Mouse (Mus musculus) spleen, postnatal 14 days (tissue): Measurements from ENCODE around the gene Reps2.

Experiments
- DNase-seq, 2 experiments: peaks; one replicate each; pipeline ENCODE4 v3.0.0; 2021 to 2022; ENCODE audit warnings: low spot score in 2 of 2

Reps2 gene

DNA sequence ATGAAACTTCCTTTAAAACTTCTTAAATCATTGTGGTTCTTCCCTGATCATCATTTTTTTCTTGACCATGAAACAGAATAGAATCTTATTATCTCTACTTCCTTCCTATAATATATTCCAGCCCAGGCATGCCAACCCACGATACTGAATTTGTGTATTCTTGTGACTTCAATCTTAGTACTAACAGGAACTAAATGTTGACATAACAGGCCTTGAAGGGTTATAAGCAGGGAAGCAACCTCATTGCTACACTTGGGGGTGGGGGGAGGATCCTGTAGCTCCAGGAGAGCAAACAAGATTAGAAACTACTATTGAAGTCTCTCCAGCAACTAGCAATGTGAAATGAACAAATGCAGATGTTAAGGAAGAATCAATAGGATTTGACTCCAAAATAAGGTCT is 154.8 kb downstream of the Reps2 start:
- no peak for DNase-seq

DNA sequence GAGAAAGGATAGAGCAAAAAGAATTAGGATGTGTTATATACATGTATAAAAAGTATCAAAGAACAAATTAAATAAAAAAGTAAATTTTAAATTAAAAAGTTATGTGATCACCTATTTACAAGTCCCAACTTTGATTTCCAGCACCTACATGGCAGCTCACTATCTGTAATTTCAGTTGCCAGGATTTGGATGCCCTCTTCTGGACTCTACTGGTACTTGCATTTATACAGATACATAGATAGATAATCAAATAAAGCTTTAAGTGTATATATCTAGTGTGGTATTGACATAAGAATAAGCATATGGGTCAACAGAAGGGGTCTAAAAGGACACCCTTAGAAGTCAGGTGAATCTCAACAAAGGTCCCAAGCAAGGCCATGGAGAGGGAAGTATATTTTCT is 155.7 kb downstream of the Reps2 start:
- DNase-seq, result no peak

DNA sequence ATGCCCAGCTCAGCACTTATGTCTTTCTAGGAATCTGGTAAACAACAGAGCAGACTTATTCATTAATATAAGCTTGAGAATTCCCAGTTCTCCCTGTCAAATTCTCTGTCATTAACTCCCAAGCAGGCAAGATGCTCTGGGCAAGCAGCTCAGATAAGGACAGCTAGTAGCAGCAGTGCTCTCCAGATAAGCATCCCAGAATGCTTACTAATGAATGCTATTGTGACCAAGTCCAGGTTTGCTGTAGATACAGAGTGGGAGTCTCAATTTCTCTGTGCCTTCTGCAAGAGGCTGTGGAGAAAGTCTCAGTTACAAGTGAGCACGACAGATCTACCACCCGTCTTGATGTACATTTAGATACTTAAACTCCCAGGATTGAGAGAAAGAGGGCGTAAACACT is 173.2 kb downstream of the Reps2 start:
- no peak for DNase-seq

DNA sequence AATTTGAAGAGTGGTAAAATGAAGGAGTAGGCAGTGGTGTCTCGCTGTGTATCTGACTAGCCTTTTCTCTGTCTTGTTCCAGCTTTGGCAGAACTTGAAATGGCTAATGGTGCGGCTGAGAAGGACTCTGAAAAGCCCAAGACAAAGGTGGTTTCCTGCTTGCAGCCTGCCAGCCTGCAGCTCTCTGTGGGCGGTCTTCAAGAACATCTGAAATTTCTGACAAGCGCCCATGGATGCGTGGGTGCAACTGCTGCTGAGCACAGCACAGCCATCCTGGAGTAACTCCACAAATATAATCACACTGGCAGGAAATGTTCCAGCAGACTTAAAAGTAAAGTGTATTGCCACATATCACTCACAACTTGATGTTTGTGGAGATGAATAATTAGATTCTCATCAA is 181.3 kb downstream of the Reps2 start:
- DNase-seq, result no peak

DNA sequence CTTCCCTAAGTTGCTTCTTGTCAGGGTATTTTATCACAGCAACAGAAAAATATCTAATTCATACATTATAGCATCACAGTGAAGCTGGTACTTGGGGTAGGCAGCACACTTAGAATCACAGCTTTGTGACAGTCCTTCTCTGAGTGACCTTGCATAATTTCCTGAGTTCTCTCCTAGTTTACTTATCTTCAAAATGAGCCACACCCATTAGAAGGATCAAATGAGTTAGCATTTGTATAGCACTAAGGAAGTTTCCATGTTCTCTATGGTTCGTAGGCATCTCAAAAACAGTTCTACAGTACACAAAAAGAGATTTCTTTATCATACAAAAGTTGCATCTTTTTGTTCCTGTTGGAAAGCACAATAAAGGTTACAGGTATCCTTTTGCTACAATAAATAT is 187.0 kb downstream of the Reps2 start:
- DNase-seq, result no peak

DNA sequence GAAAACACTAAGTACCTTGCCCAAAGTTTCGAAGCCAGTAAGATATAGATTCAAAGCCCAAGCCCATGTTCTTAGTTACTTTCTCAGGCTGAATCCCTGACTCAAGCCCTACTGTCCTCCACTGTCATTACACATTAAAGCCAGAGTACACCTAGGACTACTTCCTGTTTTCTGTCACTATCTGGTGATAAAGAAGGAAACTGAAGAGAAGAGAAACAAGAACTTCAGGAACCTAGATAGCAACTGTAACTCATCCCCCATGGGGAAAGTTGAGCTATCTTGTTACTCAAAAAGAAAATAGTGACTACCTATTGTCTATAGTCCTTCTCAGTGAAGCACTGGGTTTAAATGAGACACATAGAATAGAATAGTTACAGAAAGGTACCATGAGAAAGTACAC is 188.1 kb downstream of the Reps2 start:
- DNase-seq, result no peak

DNA sequence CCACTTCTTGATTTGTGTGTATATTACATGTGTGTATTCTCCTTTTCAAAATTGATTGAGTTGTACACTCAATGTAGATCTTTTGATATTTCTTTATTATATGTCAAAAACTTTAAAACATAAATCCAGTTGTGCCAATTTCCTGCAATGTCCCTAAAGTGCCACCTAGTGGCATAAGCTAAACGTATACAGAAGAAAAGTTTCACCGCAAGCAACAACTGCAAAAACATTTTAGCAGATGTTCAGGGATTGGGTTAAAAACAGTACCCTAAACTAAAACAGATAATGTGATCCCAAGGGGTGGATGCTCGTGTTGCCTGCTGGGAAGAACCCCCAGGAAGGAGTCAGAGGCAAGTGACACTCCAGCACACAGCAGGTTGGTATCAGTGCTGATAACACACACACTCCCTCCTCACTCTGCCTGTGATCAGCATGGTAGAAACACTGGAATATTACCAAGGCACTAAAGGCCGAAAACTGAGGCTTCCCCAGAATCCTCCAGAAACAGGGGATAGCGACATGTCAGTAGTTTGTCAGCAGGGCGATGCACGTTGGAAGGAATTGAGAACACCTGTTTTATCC is 189.5 kb downstream of the Reps2 start:
- no peak for DNase-seq

DNA sequence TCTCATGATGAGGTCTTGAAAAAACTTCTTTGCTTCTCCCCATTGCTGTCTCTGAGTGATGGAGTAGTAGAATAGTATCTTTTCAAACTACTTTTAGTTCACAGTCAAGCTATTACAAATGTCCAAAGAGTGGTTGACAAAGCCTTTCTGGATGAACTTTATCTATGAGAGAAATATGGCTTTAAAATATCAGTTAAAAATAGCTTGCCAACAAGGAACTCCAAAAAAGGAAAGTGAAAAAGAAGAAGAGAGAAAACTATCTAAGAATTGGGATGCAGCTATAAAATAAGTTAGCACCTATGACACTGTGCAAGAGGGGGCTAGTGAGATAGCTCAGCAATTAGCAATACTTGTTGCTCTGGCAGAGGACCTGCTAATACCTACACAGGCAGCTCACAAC is 190.8 kb downstream of the Reps2 start:
- no peak for DNase-seq

DNA sequence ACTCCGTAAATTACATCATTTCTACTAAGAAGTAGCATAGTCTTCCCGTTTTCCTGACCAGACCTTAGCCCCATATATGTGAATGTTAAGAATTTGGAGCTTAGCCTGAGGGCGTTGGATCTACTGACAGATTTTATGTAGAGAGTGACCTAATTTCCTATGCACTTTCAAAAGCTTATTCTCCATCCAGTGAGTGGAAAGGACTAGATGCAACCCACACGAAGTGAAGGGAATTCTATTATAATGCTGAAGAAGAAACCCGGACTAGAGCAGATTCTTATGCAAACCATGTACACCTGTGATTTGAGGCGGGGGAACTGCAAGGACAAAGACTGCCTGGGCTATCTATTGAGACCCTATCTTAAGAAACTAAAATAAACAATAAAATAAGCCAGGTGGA is 195.5 kb downstream of the Reps2 start:
- no peak for DNase-seq

DNA sequence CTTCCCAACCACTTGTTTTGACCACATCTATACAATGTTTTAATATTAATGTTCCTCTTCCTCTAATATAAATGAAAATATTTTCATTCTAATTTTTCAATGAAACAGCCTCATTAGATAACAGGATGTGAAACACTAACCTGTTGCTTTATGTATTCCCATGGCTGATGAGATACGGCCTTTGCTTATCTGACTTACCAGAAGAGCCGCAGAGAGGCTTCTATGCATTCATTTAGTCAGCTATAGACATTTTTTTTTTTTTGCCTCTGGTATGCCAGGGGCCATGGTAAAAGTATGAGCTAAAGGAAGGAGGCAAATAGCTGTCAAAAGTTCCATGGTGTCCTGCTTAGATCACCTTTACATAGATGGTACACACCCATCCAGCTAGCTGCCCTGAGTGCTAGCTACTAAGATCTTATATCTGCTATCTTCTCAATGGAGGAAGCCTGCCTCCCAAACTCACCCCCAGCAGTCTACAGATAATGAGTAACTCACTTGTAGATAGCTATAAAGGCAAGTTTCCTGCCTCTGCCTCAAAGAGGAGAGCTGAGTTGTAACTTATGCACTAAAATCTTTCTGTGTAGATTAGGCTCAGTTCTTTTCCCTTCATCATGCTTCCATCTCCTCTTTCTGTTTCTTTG is 196.7 kb downstream of the Reps2 start:
- DNase-seq, result no peak

DNA sequence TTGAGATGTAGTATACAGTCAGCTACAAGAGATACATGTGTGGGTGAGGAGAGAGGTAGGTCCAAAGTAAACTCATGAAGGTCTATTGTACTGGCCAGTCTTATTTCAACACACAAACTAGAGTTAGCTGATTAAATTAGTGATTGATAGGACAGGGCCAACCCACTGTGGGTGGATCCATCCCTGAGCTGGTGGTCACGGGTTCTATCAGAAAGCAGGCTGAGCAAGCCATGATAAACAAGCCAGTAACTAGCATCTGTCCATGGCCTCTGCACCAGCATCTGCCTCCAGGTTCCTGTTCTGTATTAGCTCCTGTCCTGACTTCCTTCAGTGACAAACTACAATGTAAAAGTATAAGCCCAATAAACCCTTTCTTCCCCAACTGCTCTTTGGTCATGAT is 200.1 kb downstream of the Reps2 start:
- DNase-seq, result no peak

DNA sequence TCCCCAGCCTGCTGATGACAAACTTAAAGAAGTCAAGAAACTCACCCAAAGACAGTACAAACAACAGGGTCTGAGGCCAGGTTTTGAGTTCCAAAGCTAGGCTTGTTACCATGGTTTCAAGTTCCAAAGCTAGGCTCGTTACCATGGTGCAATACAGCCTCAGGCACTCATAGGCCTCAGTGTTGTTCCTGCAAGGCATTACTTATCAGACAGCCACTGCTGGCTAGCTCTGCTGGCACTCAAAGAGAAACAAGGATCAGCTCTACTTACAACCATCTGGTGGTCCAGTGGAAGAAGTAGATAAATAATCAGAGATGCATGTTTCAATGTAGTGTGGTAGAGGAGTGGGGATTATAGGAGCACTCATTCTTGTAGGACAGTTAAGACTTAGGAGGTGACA is 200.5 kb downstream of the Reps2 start:
- no peak for DNase-seq

DNA sequence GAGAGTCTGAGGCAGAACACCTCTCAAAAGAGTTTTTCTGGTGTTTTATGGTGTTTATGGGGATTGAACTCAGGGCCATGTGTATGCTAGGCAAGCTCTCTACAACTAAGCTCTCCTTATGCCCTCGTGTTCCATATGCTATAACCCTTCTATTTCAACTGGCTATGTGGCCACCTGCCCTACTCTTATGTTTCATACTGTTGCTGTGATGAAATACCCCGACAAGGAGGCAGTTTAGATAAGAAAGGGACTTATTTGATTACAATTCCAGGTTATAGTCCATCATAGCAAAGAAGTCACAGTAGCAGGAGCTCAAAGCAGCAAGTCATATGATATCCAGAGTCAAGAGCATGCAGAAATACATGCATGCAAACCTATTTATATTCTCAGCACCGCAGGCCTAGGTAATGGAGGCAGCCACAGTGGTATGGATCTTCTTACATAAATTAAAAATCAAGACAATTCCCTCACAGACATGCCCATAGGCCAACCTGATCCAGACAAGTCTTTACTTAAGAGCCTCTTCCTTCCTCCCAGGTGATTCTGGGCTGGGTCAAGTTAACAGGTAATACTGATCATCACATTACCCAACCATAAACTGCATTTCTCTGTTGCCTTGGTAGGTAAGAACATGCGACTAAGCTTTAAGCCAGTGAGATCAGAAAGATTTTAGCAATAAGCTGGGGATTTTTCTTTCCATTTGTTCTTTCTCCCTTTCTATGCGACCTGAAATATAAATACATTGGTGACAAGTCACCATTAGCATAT is 210.5 kb downstream of the Reps2 start:
- DNase-seq, result no peak

DNA sequence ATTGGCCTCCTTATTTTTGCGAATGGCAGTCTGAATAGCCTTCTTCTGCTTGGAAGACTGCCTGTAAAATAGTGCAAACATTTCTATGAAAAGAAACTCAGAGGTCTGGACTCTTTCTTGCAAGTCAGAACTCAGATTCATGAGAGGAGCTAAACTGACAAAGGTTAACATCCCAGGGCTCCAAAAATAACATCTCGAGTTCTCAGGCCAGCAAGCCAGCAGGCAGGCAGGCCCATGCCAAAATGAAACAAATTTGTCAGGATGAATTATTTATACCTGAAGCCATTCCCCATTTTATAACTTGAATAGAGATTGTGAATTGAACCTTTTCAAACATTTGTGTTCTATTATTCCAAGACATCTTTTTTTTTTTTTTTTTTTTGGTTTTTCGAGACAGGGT is 215.8 kb downstream of the Reps2 start:
- DNase-seq, result no peak

DNA sequence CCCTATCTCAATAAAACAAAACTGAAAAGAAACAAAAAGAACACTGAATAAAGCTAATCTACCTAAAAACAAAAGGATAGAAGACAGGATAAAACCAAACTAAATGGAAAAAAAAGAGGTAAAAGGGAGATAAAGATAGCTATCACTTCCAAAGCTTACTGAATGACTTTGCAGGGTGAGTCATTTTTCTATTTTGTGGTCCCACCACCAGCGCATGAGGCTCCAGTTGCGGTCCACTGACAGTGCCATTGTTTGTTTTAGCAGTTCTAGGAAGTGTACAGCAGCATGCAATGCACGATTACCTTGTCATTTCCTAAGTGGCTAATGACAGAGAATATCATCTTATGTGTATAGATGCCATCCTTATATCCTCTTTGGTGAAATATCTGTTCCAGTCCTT is 224.0 kb downstream of the Reps2 start:
- no peak for DNase-seq

DNA sequence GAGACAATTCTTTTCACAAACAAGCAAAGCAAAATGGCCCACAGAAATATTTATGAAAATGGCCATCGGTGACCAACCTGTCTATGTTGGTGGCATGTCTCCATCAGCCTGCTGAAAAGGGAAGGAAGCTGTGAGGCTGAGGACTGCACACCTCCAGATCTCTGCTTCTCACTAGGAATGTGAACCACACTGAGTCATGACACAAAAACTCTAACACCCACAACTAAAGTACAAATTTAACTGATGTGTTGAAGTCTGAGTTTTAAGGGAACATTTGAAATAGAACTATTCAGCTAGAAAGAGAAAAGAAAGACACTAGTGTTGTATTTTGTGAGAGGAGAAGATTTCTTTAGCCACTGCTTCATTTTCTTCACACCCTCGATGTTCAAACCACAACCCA is 230.3 kb downstream of the Reps2 start:
- no peak for DNase-seq

DNA sequence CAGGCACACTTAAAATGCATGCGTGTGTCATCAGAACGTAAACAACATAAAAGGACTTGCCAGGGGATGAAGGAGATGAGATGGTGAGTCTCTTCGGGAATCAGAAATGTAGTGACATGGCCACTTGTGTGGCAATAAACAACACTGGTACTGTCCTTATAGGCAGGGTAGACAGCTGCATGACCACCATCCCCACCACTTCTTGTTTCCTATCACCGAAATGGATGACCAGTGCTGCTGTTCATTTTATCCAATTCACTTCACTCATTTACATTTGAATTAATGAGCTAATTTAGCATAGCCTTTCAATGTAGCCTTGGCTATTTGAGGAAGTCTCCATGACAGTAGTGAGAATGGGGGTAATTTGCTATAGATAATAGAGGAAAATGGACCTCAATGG is 236.2 kb downstream of the Reps2 start:
- no peak for DNase-seq

DNA sequence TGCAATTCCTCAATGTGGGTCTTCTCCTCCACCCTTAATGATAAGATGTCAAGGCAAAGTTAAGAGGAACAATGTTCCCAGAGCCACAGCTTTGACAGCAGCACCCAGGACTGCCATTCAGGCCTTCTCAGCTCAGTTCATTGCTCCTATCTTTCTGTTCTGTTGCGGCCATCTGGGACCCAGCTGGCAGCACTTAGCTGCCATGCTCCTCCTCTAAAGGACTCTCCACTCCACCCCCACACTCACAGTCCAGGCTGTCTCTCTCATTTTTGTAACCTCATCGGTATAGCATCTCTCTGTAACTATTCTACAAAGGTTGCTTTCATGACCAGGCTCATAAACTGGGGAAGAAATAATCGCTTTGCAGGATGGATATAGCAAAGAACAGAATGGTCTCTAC is 241.0 kb downstream of the Reps2 start:
- DNase-seq, result no peak

DNA sequence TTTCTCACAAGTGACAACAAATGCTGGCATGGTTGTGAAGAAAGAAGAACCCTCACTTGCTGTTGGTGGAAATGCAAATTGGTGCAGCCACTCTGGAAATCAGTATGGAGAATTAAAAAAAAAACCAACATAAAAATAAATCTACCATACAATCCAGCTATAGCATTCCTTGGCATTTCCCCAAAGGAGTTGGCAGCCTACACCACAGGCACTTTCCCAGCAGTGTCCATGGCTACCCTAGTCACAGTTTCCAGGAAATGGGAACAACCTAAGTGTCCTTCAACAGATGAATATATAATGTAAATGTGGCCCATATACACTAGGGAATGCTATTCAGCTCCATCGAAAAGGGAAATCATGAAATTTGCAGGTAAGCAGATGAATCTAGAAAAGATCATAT is 262.7 kb downstream of the Reps2 start:
- DNase-seq, result no peak

DNA sequence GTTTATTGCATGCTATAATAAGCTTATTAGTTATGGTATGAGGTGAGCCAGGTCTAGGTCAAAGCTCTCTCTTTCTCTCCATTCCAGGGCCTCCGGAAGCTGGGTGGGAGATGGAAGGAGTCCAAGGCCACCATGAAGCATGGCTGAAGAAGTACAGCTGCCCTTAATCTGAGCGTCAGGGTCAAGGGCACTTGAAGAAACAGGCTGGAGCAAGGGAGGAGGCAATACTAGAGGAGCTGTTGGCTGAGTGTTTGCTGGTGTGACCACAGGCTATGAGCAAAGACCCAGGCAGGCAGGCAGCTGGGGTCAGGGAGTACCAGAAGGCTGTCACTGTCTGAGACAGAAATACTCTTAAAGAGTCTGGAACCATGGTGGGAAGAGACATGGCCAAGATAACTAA is 280.2 kb downstream of the Reps2 start:
- DNase-seq, result no peak
